Mouse (Mus musculus): Measurements from ENCODE around the gene Cdk14.

The Cdk14 gene

GRCm38 (mm10) chr5:5096248-5096915 lies 323.7 kb downstream of the Cdk14 start:
- DNase-seq (ENCODE audit: low read depth, low spot score) = no peak

GRCm38 (mm10) chr5:5092736-5093135 lies 327.4 kb downstream of the Cdk14 start:
- no peak for DNase-seq (ENCODE audit: low read depth, low spot score)

GRCm38 (mm10) chr5:5071526-5071925 lies 348.6 kb downstream of the Cdk14 start:
- DNase-seq (ENCODE audit: low read depth, low spot score) = no peak

GRCm38 (mm10) chr5:5064686-5065085 lies 355.4 kb downstream of the Cdk14 start:
- DNase-seq (ENCODE audit: low read depth, low spot score) = no peak

GRCm38 (mm10) chr5:5056102-5056883 lies 363.8 kb downstream of the Cdk14 start:
- DNase-seq (ENCODE audit: low read depth, low spot score) = no peak

GRCm38 (mm10) chr5:5055494-5055893 lies 364.6 kb downstream of the Cdk14 start:
- no peak for DNase-seq (ENCODE audit: low read depth, low spot score)

GRCm38 (mm10) chr5:5054270-5054669 lies 365.8 kb downstream of the Cdk14 start:
- peak; percentile 11 for DNase-seq (ENCODE audit: low read depth, low spot score)

GRCm38 (mm10) chr5:5044326-5044725 lies 375.8 kb downstream of the Cdk14 start:
- DNase-seq (ENCODE audit: low read depth, low spot score) = no peak

GRCm38 (mm10) chr5:5042735-5043134 lies 377.4 kb downstream of the Cdk14 start:
- DNase-seq (ENCODE audit: low read depth, low spot score) = no peak

GRCm38 (mm10) chr5:5041480-5041879 lies 378.6 kb downstream of the Cdk14 start:
- no peak for DNase-seq (ENCODE audit: low read depth, low spot score)

- no peak for DNase-seq (ENCODE audit: low read depth, low spot score)
These were observed 380.3 kb downstream of the Cdk14 start for GRCm38 (mm10) chr5:5039700-5040284.

GRCm38 (mm10) chr5:5033445-5033844 lies 386.7 kb downstream of the Cdk14 start:
- no peak for DNase-seq (ENCODE audit: low read depth, low spot score)

GRCm38 (mm10) chr5:5032847-5033246 lies 387.3 kb downstream of the Cdk14 start:
- no peak for DNase-seq (ENCODE audit: low read depth, low spot score)

- no peak for DNase-seq (ENCODE audit: low read depth, low spot score)
These were observed 387.7 kb downstream of the Cdk14 start for GRCm38 (mm10) chr5:5032446-5032845.

- DNase-seq (ENCODE audit: low read depth, low spot score) = no peak
These were observed 389.7 kb downstream of the Cdk14 start for GRCm38 (mm10) chr5:5030431-5030830.

GRCm38 (mm10) chr5:5018959-5019358 lies 401.2 kb downstream of the Cdk14 start:
- no peak for DNase-seq (ENCODE audit: low read depth, low spot score)

GRCm38 (mm10) chr5:5018242-5018641 lies 401.9 kb downstream of the Cdk14 start:
- DNase-seq (ENCODE audit: low read depth, low spot score) = no peak

GRCm38 (mm10) chr5:5013783-5014182 lies 406.3 kb downstream of the Cdk14 start:
- no peak for DNase-seq (ENCODE audit: low read depth, low spot score)

- DNase-seq (ENCODE audit: low read depth, low spot score) = peak; percentile 16
These were observed 407.4 kb downstream of the Cdk14 start for GRCm38 (mm10) chr5:5012521-5013346.

GRCm38 (mm10) chr5:5008153-5008745 lies 411.9 kb downstream of the Cdk14 start:
- DNase-seq (ENCODE audit: low read depth, low spot score) = no peak

- DNase-seq (ENCODE audit: low read depth, low spot score) = no peak
These were observed 412.5 kb downstream of the Cdk14 start for GRCm38 (mm10) chr5:5007489-5008152.

Data from retina, adult 2 months (tissue).